Mouse (Mus musculus) MEL (cell line): ENCODE measurements at regions not wholly inside any gene's neighbourhood (a gene's known extent, or its start where the extent isn't known, plus 50 kb on each side); places are given as distances from the start of the nearest gene placed in this dataset.

Experiments
- CTCF ChIP-seq, 3 experiments: IDR thresholded peaks in 2 of 3; conservative IDR thresholded peaks in 1 of 3; 2 replicates each; pipeline ENCODE4 v1.5.1; 2011 to 2012; ENCODE audit warnings: low read length in 3 of 3, low read depth in 2 of 3, mild to moderate bottlenecking in 2 of 3, improper control_type of control experiment in 1 of 3, inconsistent platforms in 1 of 3, mixed read lengths in 1 of 3, moderate library complexity in 1 of 3; ENCODE audit not compliant: control insufficient read depth in 1 of 3, insufficient read depth in 1 of 3, poor library complexity in 1 of 3, severe bottlenecking in 1 of 3
- ETS1 ChIP-seq: IDR thresholded peaks from 2 replicates; pipeline ENCODE4 v1.6.1; 2012; ENCODE audit warnings: low read depth, mild to moderate bottlenecking, inconsistent platforms, low read length, improper control_type of control experiment, moderate library complexity
- GATA1 ChIP-seq: IDR thresholded peaks from 2 replicates; pipeline ENCODE4 v1.6.1; 2011; ENCODE audit warnings: low read depth, low read length, improper control_type of control experiment
- MAFK ChIP-seq: IDR thresholded peaks from 2 replicates; pipeline ENCODE4 v1.6.1; 2011; ENCODE audit warnings: low read depth, mild to moderate bottlenecking, low read length, improper control_type of control experiment, borderline replicate concordance
- NELFE ChIP-seq: IDR thresholded peaks from 2 replicates; pipeline ENCODE4 v1.6.1; 2011; ENCODE audit warnings: low read depth, low read length, improper control_type of control experiment
- POLR2A ChIP-seq, 2 experiments: IDR thresholded peaks; 2 replicates each; pipeline ENCODE4 v1.6.1; 2011 to 2012; ENCODE audit warnings: low read length in 2 of 2, mild to moderate bottlenecking in 2 of 2, control low read depth in 1 of 2, improper control_type of control experiment in 1 of 2, low read depth in 1 of 2, moderate library complexity in 1 of 2; ENCODE audit not compliant: control insufficient read depth in 1 of 2, insufficient read depth in 1 of 2, poor library complexity in 1 of 2
- RAD21 ChIP-seq: IDR thresholded peaks from 2 replicates; pipeline ENCODE4 v1.6.1; 2011; ENCODE audit warnings: mild to moderate bottlenecking, low read depth, low read length, improper control_type of control experiment
- TAL1 ChIP-seq: IDR thresholded peaks from 2 replicates; pipeline ENCODE4 v1.6.1; 2012; ENCODE audit warnings: mild to moderate bottlenecking, inconsistent platforms, low read length, moderate library complexity, mixed read lengths
- TCF12 ChIP-seq: IDR thresholded peaks from 2 replicates; pipeline ENCODE4 v1.6.1; 2014; ENCODE audit warnings: low read depth, mild to moderate bottlenecking, inconsistent platforms, low read length, improper control_type of control experiment, moderate library complexity
- UBTF ChIP-seq: IDR thresholded peaks from 2 replicates; pipeline ENCODE4 v1.6.1; 2012; ENCODE audit warnings: low read depth, mild to moderate bottlenecking, inconsistent platforms, low read length, improper control_type of control experiment, moderate library complexity, borderline replicate concordance; ENCODE audit not compliant: insufficient read depth
- USF1 ChIP-seq: IDR thresholded peaks from 2 replicates; pipeline ENCODE4 v1.6.1; 2014; ENCODE audit warnings: low read depth, mild to moderate bottlenecking, inconsistent platforms, low read length, improper control_type of control experiment, moderate library complexity
- ZC3H11A ChIP-seq: IDR thresholded peaks from 2 replicates; pipeline ENCODE4 v1.6.1; 2012; ENCODE audit warnings: low read depth, mild to moderate bottlenecking, inconsistent platforms, low read length, improper control_type of control experiment

- no peak for TF ChIP-seq GATA1
- TF ChIP-seq MAFK, result no peak
- peak in 1 of 3 experiments; percentile 19; a peak in 1 of 6 replicates for TF ChIP-seq CTCF (IDR thresholded peaks at IDR 0.05 in 2 of 3, conservative IDR thresholded peaks at IDR 0.05 in 1 of 3; ENCODE audit: control insufficient read depth in 1 of 3, insufficient read depth in 1 of 3, low read depth in 2 of 3, low read length in 3 of 3, poor library complexity in 1 of 3, severe bottlenecking in 1 of 3)
- TF ChIP-seq UBTF, result no peak
- TF ChIP-seq NELFE, result no peak
- TF ChIP-seq TAL1, result no peak
- TF ChIP-seq ZC3H11A, result no peak
- no peak for TF ChIP-seq TCF12
- TF ChIP-seq USF1, result no peak
- TF ChIP-seq ETS1, result no peak
- TF ChIP-seq POLR2A (IDR thresholded peaks at IDR 0.05; ENCODE audit: control insufficient read depth in 1 of 2, insufficient read depth in 1 of 2, low read depth in 1 of 2, low read length in 2 of 2, poor library complexity in 1 of 2), result no peak
- peak; percentile 23 for TF ChIP-seq RAD21
Observed at GRCm38 (mm10) chr4:56492537-56493221, 247.2 kb upstream of the Gm26657 start.
